Mouse (Mus musculus) megakaryocyte, adult 5-6 weeks (primary cell): ENCODE measurements around the gene Nfyb. TPM values are rescaled to one million over a fixed set of nuclear protein-coding genes. Genes with fewer than 3 reads are reported as not detected.

Experiments used
- ATAC-seq: 2 replicates; pipeline ENCODE4 v1.8.0; 2016; ENCODE audit warnings: mild to moderate bottlenecking, inconsistent platforms; ENCODE audit not compliant: poor library complexity, severe bottlenecking
- total RNA-seq, 2 experiments: library from RNA; stranded (forward) in 1 of 2; stranded (reverse) in 1 of 2; fragments of 153-499, 151-499 nt in 1 of 2; fragments of 221-1000, 200-1000 nt in 1 of 2; gene quantifications; 2 replicates each; pipeline versions ENCODE4 v1.2.3 to v1.2.4; 2015 to 2017

Nfyb gene
- total RNA-seq, 2 experiments from 2014 or later, result 48.3 to 71.7 TPM

GRCm38 (mm10) chr10:82780322-82780721 is 16.4 kb upstream of the Nfyb start:
- peak; percentile 88 for ATAC-seq

GRCm38 (mm10) chr10:82779831-82780230 is 15.9 kb upstream of the Nfyb start:
- peak; percentile 49 for ATAC-seq

GRCm38 (mm10) chr10:82778791-82779549 is 15.0 kb upstream of the Nfyb start:
- ATAC-seq, result no peak

GRCm38 (mm10) chr10:82777886-82778285 is 13.9 kb upstream of the Nfyb start:
- no peak for ATAC-seq

GRCm38 (mm10) chr10:82777075-82777474 is 13.1 kb upstream of the Nfyb start:
- ATAC-seq, result no peak

GRCm38 (mm10) chr10:82774841-82775240 is 10.9 kb upstream of the Nfyb start:
- no peak for ATAC-seq

GRCm38 (mm10) chr10:82771595-82772170 is 7.7 kb upstream of the Nfyb start:
- ATAC-seq, result no peak

- ATAC-seq, result no peak
Observed at GRCm38 (mm10) chr10:82770713-82771112, 6.8 kb upstream of the Nfyb start.

- ATAC-seq, result no peak
Observed at GRCm38 (mm10) chr10:82768901-82769300, 5.0 kb upstream of the Nfyb start.

GRCm38 (mm10) chr10:82762756-82763681 is 925 bp downstream of the Nfyb start:
- ATAC-seq, result peak; percentile 3

- ATAC-seq, result no peak
Observed at GRCm38 (mm10) chr10:82761037-82761811, 2.7 kb downstream of the Nfyb start.

GRCm38 (mm10) chr10:82759706-82760105 is 4.2 kb downstream of the Nfyb start:
- peak; percentile 25; the same call in 1 of the 2 replicates for ATAC-seq

GRCm38 (mm10) chr10:82758878-82759277 is 5.1 kb downstream of the Nfyb start:
- 0 out of 2 replicates have a peak, but pooled peaks have one; percentile 8 for ATAC-seq

GRCm38 (mm10) chr10:82758368-82758767 is 5.6 kb downstream of the Nfyb start:
- ATAC-seq, result no peak

- no peak for ATAC-seq
Observed at GRCm38 (mm10) chr10:82757341-82757740, 6.6 kb downstream of the Nfyb start.

- ATAC-seq, result no peak
Observed at GRCm38 (mm10) chr10:82756466-82756865, 7.5 kb downstream of the Nfyb start.

- ATAC-seq, result no peak
Observed at GRCm38 (mm10) chr10:82755213-82755890, 8.6 kb downstream of the Nfyb start.

- ATAC-seq, result no peak
Observed at GRCm38 (mm10) chr10:82754642-82755041, 9.3 kb downstream of the Nfyb start.

GRCm38 (mm10) chr10:82752921-82753320 is 11.0 kb downstream of the Nfyb start:
- no peak for ATAC-seq

GRCm38 (mm10) chr10:82750778-82751177 is 13.2 kb downstream of the Nfyb start:
- ATAC-seq, result no peak
